Mouse (Mus musculus): ENCODE measurements around the gene 1700018B08Rik.

DNA sequence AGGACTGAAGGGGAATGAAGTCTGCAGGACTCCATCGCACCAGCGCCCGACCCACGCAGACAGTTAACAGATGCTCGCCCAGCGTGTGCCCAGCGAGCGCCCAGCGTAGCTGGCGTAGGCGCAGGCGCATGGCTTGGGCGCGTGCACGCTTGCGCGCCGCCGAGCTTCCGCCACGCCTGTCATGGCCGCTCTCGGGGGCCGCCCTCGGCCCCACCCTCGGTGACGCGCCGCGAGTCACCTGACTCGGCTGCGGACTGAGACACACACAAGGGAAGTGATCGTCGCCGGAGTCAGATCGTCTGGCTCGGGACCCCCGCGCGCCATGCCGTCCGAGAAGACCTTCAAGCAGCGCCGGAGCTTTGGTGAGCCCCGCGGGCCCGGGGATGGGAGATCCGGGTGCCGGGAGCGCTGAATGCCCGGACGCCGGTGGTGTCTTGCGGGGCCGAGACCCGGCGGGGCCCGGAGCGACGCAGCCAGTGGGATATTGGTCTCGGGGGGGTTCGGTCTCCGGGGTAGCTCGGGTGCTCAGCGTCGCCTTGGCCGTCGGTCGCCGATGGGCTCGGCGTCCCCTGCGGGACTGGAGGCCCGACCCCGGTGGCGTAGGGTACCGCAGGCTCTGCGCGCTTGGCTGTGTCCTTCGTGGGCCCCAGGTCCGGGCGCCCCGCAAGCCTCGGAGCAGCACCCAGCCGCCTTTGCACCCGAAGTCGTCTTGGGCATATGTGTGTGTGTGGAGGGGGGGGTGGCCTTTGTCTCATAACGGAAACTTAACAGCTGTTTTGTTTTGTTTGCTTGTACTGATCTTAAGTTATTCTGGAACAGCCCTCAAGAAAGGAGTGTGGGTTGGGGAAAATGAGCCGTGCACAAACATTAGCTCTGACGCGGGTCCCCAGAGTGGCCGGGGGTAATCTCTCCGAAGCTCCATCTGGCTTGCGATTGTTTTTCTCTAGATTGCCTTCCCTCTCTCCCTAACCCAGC is 46.4 kb upstream of the 1700018B08Rik start, which contains the start of gene Map1lc3b:
- TF ChIP-seq CTCF (IDR thresholded peaks at IDR 0.05; ENCODE audit: low read depth) (peak; percentile 4; the same call in 1 of the 2 replicates), EP300 (IDR thresholded peaks at IDR 0.05; ENCODE audit: low read depth) (no peak)

All from liver, postnatal 0 days (tissue).